Mouse (Mus musculus) common myeloid progenitor, adult 5-6 weeks (primary cell): ENCODE data around the gene Ubap2l. TPM values are rescaled to one million over a fixed set of nuclear protein-coding genes. Genes with fewer than 3 reads are reported as not detected.
A peak's percentile ranks its signal among the peaks of the same experiment; 100 is the strongest.

Experiments used
- ATAC-seq: replicated peaks from 2 replicates; pipeline ENCODE4 v1.8.0; 2016; ENCODE audit warnings: low read depth, mild to moderate bottlenecking, moderate TSS enrichment, inconsistent platforms; ENCODE audit not compliant: poor library complexity, severe bottlenecking
- total RNA-seq: library from RNA; stranded (forward); fragments of 200-1000, 187-1606 nt; gene quantifications from 2 replicates; pipeline ENCODE4 v1.2.3, GENCODE M21; 2017

The Ubap2l gene
- total RNA-seq, 1 experiment from 2014 or later, result 186 TPM

GRCm38 (mm10) chr3:90072294-90072693 lies 19.9 kb upstream of the Ubap2l start, which contains the start of gene Tpm3:
Gene Tpm3 (plus strand): TSS chr3:90072649.
- 0 out of 2 replicates have a peak, but pooled peaks have one; percentile 18 for ATAC-seq

- ATAC-seq, result no peak
Observed at GRCm38 (mm10) chr3:90069688-90070087, 17.3 kb upstream of the Ubap2l start.

DNA sequence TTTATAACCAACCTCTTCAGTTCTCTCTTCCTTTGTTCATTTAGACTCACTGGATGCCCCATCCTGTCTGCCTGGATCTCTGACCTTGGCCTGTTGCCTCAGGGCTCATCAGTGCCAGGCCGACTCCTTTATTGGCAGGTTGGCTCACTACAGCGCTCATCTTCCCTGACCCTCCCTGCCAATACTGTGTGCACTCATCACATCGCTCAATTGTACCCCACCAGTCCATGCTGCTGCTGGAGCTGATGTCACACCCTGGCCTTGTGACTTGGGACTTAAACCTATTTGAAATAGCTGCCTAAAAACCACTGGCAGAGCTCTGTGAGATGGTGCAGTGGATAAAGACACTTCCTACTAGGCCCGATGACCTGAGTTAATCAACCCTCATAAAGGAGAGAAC lies 15.4 kb upstream of the Ubap2l start:
- ATAC-seq, result no peak

- peak; percentile 80 for ATAC-seq
Observed at GRCm38 (mm10) chr3:90065553-90065952, 13.1 kb upstream of the Ubap2l start.

DNA sequence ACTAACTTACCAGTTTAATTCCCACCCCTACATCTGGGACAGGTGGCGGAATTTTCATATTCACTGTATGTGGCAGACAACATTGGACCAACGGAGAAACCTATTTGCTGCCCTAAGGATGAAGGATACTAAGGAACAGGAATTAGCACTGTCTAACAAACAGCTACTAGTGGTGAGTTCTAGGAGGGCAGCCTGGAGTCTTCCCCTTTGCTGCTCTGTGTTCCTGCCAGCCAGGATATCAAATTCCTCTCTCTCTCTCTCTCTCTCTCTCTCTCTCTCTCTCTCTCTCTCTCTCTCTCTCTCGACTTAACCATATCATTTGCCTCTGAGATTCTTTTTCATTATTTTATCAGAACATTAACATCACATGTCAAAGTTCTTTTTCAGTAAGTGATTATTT lies 12.0 kb upstream of the Ubap2l start:
- no peak for ATAC-seq

DNA sequence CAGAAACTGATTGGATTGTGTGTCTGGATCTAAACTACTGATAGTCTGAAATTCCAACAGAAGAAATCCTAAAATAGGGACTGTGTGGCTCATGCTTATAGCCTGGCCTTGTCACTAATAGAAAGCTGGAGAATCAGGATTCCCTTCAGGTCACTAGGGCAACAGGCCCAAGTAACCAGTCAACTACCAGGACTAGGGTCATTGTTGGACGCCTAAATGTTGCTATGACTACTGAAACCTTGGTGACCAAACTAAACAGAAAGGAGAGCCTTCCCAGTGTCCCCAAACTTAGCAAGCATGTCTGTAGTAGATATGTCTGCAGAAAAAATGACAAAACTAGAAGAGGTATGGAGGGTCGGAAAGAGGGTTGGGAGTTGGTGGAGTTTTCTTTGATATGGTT lies 10.1 kb upstream of the Ubap2l start:
- ATAC-seq, result no peak

GRCm38 (mm10) chr3:90061549-90061948 lies 9.1 kb upstream of the Ubap2l start:
- ATAC-seq, result no peak

DNA sequence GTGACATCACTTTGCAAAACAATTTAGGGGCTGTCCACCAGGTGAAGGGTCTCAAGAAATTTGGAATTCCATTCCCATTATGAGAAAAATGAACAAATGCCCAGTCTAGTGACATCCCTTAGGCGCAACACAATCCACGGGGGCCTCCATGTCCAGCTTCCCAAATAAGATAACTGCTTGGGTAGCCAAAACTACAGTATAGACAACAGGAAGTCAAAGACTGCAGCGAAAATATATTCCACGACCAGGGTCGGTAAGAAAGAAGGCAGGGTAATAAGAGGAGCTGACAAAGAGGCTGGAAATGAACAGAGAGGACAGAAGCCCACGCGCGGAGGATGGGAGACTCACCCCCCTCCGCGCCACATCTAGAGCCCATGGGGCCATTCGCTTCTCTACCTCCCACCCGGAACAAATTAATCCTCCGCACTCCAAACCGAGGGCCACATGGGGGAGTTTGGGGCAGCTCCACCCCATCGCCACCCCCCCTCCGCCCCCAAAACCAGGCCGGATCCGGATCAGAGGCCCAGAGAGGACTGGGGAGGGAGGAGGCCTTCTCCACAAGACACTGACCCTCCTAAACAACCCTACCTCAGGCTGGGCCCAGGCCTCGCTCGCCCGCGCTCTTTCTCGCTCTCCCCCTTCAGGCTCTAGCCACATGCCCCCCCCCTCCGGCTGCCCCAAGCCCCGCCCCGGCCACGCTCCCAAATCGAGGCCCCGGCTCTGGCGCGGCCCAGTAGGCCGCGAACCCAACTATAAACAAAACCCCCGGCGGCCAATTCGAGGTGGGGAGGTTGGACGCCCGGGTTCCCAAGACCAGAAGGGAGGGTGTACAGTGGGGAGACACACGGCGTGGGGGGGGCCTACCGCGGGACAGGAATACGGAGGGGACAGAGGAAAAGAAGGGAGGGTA lies 732 bp downstream of the Ubap2l start, which contains the start of gene 4933434E20Rik:
4933434E20Rik (plus strand) TSS at position 196 of the 910 bp plus-strand sequence.
- ATAC-seq, result peak; percentile 66

- ATAC-seq, result no peak
Observed at GRCm38 (mm10) chr3:90049691-90050090, 2.7 kb downstream of the Ubap2l start.

GRCm38 (mm10) chr3:90036263-90036662 lies 16.2 kb downstream of the Ubap2l start:
- no peak for ATAC-seq

- no peak for ATAC-seq
Observed at GRCm38 (mm10) chr3:90034653-90035052, 17.8 kb downstream of the Ubap2l start.

DNA sequence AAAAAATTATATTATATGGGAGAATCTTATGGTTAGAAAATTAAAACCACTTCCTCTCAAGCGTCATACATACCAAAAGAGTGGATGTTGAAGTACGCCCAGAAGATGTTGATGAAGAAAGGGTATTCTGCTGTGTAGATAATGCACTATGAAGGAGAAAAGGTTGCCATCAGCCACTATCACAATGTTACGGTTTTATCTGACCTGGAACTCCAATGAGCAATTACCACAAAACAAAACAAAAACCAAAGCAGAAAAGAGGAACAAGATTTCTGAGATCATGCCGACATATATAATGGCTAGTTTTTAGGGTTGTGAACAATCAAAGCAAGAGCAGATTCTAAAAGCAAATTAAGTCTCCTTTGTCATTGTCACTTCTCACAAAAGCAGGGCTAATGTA lies 35.8 kb downstream of the Ubap2l start:
- ATAC-seq, result 0 out of 2 replicates have a peak, but pooled peaks have one; percentile 22

GRCm38 (mm10) chr3:90010291-90010690 lies 42.1 kb downstream of the Ubap2l start:
- no peak for ATAC-seq

DNA sequence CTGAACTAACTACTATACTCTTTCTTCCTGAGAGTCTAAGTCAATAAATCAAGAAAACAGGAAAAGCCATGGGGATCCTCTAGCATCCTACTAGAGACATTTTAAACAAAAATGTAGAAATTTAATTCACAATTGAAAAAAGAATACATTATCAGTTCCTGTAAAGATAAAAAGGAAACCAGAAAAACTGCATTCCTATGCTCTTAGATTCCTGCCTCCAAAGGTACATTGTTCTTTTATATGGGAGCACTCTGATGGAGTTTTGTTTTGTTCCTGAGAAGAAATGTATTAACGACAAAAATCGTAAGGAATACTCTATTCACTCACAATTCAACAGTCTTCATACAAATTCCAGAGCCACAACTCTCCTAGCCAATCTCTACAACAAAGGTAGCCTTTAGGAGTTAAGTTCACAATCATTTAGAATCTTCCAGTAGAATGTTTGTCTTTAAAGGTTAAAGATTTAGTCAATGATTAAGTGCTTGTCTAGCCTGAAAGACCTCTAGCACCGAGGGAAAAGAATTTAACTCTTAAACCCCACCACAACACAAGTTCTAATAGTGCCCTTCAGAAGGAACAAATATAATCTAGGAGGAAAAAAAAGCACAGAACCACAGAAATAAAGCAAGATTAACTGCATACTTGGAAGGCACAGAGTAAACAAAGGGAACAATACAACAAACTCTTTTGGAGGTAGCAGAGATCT lies 48.2 kb downstream of the Ubap2l start:
- no peak for ATAC-seq

DNA sequence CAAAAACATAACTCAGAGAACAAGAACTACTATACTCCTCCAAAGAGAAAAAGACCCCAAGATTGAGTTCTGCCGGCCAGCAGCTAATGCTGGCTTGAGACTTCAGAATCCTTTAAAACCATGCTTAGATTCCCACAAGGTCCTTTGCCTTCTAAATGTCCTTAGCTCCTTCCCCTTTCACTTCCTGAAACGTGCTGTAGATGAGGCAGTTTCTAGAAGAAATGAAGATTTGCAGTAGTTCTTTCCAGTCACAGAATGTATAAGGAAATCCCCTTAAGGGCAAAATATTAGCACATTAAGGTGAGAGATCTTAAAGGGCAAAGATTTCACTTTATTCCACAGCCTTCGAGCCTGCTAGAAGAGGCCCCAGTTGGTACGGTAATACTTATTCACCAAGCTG lies 52.6 kb downstream of the Ubap2l start:
- no peak for ATAC-seq

DNA sequence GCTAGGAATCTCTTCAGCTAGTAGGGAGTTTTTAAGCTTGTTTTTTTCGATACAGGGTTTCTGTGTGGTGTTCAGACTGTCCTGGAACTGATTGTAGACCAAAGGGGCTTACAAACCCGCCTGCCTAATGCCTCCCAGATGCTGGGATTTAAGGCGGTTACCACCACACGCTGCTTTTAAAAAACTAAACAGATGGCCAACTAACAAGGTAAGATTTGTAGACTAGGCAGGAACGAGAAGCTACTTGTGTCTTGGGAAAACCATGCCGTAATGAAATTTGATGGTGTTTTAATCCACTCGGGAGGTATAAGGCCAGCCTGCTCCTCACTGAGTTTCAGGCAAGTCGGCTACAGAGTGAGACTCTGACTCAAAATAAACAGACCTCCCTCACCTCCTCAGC lies 53.3 kb downstream of the Ubap2l start:
- ATAC-seq, result no peak

DNA sequence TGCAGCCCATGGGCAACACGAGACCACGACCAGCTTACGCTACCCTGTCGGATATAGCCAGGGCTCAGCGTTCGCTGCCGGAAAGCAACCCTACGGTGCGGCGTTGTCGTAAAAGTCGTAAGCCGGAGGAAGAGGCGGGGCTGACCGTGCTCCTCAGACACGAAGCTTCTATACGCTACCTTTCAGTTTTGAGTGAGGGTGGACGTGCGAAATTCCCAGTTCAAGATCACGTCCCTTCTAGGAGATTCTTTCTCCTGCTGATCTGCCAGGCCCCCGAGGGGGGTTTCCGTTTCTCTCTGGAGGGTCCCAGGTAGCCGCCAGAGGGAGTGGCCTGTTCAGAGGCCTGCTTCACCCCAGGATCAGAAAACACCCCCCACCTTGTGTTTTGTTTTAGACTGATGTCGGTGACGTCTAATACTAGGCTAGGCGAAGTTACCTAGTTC lies 53.8 kb downstream of the Ubap2l start, which contains the start of gene Hax1:
Hax1 (minus strand) TSS at position 169 of the 443 bp plus-strand sequence.
- peak; percentile 97 for ATAC-seq

GRCm38 (mm10) chr3:89997791-89998495 lies 54.5 kb downstream of the Ubap2l start:
- ATAC-seq, result peak; percentile 30

DNA sequence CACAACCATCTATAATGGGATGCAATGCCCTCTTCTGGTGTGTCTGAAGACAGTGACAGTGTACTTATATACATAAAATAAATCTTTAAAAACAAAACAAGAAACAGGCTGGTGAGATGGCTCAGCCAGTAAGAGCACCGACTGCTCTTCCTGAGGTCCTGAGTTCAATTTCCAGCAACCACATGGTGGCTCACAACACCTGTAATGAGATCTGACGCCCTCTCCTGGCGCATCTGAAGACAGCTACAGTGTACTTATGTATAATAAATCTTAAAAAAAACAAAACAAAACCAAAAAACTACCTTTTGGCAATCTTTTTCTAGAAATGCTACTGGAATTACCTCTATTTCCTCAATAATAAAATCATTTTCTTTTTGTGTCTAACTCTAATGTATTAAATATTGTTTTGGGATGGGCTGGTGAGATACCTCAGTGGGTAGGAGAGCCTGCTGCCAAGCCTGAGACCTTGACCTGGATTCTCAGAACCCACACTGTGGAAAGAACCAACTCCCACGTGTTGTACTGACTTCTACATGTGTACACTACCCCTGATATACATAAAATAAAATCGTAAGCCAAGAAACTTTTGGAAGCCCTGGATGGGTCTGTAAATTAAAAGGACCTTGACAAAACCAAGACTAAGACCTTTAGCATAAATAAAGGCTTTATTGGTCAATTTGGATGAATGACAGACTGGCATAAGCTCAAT lies 57.5 kb downstream of the Ubap2l start:
- no peak for ATAC-seq

- ATAC-seq, result peak; percentile 91
Observed at GRCm38 (mm10) chr3:89987822-89988221, 64.6 kb downstream of the Ubap2l start.
